Mouse (Mus musculus): Measurements from ENCODE around the gene Runx1. TPM values are rescaled to one million over a fixed set of nuclear protein-coding genes. Genes with fewer than 3 reads are reported as not detected.

Gene Runx1
- polyA plus RNA-seq, 1 experiment = 2.0 TPM

GRCm38 (mm10) chr16:92686978-92687377 is 139.0 kb downstream of the Runx1 start:
- WGBS = 44% methylated on average over 10 of the region's 10 CpGs
- no peak for DNase-seq (ENCODE audit: low read depth, low spot score)

GRCm38 (mm10) chr16:92685766-92686315 is 140.1 kb downstream of the Runx1 start:
- 55% methylated on average over 6 of the region's 6 CpGs for WGBS
- DNase-seq (ENCODE audit: low read depth, low spot score) = no peak

GRCm38 (mm10) chr16:92684423-92685211 is 141.3 kb downstream of the Runx1 start:
- DNase-seq (ENCODE audit: low read depth, low spot score) = no peak
- WGBS = 74% methylated on average over 21 of the region's 21 CpGs

- DNase-seq (ENCODE audit: low read depth, low spot score) = no peak
- 69% methylated on average over 5 of the region's 5 CpGs for WGBS
These were observed 149.3 kb downstream of the Runx1 start for GRCm38 (mm10) chr16:92676630-92677029.

GRCm38 (mm10) chr16:92675677-92676076 is 150.3 kb downstream of the Runx1 start:
- no peak for DNase-seq (ENCODE audit: low read depth, low spot score)
- WGBS = 84% methylated on average over 8 of the region's 8 CpGs

GRCm38 (mm10) chr16:92674916-92675450 is 151.0 kb downstream of the Runx1 start:
- WGBS = 83% methylated on average over 11 of the region's 11 CpGs
- DNase-seq (ENCODE audit: low read depth, low spot score) = no peak

GRCm38 (mm10) chr16:92674121-92674816 is 151.7 kb downstream of the Runx1 start:
- WGBS = 55% methylated on average over 18 of the region's 18 CpGs

GRCm38 (mm10) chr16:92668807-92669206 is 157.1 kb downstream of the Runx1 start:
- no peak for DNase-seq (ENCODE audit: low read depth, low spot score)

More at GRCm38 (mm10) chr16:92674121-92674816, 151.7 kb downstream of the Runx1 start:
- no peak for DNase-seq (ENCODE audit: low read depth, low spot score)

- WGBS = 35% methylated on average over 7 of the region's 7 CpGs
- DNase-seq (ENCODE audit: low read depth, low spot score) = no peak
These were observed 164.2 kb downstream of the Runx1 start for GRCm38 (mm10) chr16:92661757-92662156.

- DNase-seq (ENCODE audit: low read depth, low spot score) = no peak
- WGBS = 84% methylated on average over 5 of the region's 5 CpGs
These were observed 169.2 kb downstream of the Runx1 start for GRCm38 (mm10) chr16:92656750-92657149.

GRCm38 (mm10) chr16:92654294-92654950 is 171.5 kb downstream of the Runx1 start:
- WGBS = 44% methylated on average over 5 of the region's 5 CpGs
- DNase-seq (ENCODE audit: low read depth, low spot score) = no peak

- no peak for DNase-seq (ENCODE audit: low read depth, low spot score)
- 14% methylated on average over 5 of the region's 5 CpGs for WGBS
These were observed 172.1 kb downstream of the Runx1 start for GRCm38 (mm10) chr16:92653816-92654215.

- 88% methylated on average over 3 of the region's 3 CpGs for WGBS
- no peak for DNase-seq (ENCODE audit: low read depth, low spot score)
These were observed 174.7 kb downstream of the Runx1 start for GRCm38 (mm10) chr16:92651256-92651655.

GRCm38 (mm10) chr16:92646153-92646552 is 179.8 kb downstream of the Runx1 start:
- DNase-seq (ENCODE audit: low read depth, low spot score) = no peak
- WGBS = 53% methylated on average over 13 of the region's 13 CpGs

GRCm38 (mm10) chr16:92645423-92646115 is 180.4 kb downstream of the Runx1 start:
- 21% methylated on average over 22 of the region's 22 CpGs for WGBS
- no peak for DNase-seq (ENCODE audit: low read depth, low spot score)

- WGBS = 25% methylated on average over 15 of the region's 15 CpGs
- DNase-seq (ENCODE audit: low read depth, low spot score) = no peak
These were observed 181.1 kb downstream of the Runx1 start for GRCm38 (mm10) chr16:92644718-92645422.

- DNase-seq (ENCODE audit: low read depth, low spot score) = no peak
- 24% methylated on average over 10 of the region's 10 CpGs for whole genome bisulfite sequencing
These were observed 181.6 kb downstream of the Runx1 start for GRCm38 (mm10) chr16:92644315-92644714.

- WGBS = 81% methylated on average over 8 of the region's 8 CpGs
These were observed 183.7 kb downstream of the Runx1 start for GRCm38 (mm10) chr16:92642283-92642682.

GRCm38 (mm10) chr16:92641053-92641452 is 184.9 kb downstream of the Runx1 start:
- DNase-seq (ENCODE audit: low read depth, low spot score) = no peak
- 46% methylated on average over 6 of the region's 6 CpGs for WGBS

More at GRCm38 (mm10) chr16:92642283-92642682, 183.7 kb downstream of the Runx1 start:
- no peak for DNase-seq (ENCODE audit: low read depth, low spot score)

Data from large intestine, adult 2 months (tissue).